Mouse (Mus musculus): ENCODE measurements around the gene Atg2b.
A peak's percentile ranks its signal among the peaks of the same experiment; 100 is the strongest.

Gene Atg2b

DNA sequence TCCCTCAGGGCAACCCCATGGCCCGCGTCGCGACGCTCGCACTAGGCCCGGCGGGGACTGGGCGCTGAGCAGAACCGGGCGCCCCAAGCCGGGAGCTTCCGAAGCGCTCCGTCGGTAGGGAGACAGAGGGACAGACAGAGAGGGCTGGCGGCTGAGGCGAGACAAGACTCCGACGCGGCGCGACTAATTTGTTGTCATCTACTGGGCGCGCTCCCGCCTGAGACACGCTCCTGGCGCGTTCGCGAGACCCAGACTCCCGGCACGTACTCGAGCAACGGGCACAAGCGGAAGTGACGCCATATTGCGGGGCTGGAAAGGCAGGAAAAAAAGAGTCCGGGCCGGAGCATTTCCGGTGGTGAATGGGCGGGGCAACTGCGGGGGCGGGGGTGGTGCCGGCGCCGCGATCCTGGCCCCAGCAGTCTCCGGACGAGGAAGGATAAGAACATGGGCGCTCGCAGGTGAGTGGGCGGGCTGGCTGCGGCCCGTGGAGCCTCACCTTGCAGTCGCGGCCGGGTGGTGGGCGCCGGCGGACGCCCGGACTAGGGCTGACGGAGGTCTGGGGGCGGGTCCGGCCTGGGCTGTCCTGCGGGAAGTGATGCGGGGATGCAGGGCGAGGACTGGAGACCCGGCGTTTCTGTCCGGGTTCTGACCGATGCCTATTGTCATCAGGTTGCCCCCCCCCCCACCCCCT is at the start of gene Atg2b:
TSS of gene Atg2b (minus strand) at position 211 of the 691 bp plus-strand sequence.
- peak; percentile 96 to 97 for DNase-seq (ENCODE audit: low spot score in 2 of 2)

- DNase-seq (ENCODE audit: low spot score in 2 of 2), result no peak
Measured at GRCm38 (mm10) chr12:105733370-105734159, 48.6 kb upstream of the Atg2b start.

GRCm38 (mm10) chr12:105730851-105731460 is 45.9 kb upstream of the Atg2b start:
- DNase-seq (ENCODE audit: low spot score in 2 of 2), result no peak

DNA sequence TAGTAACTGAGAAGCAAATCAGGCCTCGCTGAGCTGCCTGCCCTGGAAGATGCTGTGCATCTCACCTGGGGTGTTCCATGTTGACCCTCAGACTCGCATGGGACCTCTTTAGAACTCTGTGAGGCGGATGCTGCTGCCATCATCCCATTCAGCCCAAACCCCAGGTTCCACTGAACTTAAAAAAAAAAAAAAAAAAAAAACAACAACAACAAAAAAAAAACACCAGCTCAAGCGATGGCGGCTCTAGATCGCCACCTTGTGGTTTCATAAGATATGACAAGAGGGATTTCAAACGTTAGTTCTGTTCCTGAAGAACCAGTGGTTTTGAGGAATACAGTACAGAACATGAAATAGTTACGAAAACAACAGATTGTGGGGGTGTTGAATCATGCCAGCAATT is 43.0 kb upstream of the Atg2b start:
- DNase-seq (ENCODE audit: low spot score in 2 of 2), result peak in 1 of 2 experiments; percentile 38

GRCm38 (mm10) chr12:105727268-105727667 is 42.3 kb upstream of the Atg2b start:
- no peak for DNase-seq (ENCODE audit: low spot score in 2 of 2)

DNA sequence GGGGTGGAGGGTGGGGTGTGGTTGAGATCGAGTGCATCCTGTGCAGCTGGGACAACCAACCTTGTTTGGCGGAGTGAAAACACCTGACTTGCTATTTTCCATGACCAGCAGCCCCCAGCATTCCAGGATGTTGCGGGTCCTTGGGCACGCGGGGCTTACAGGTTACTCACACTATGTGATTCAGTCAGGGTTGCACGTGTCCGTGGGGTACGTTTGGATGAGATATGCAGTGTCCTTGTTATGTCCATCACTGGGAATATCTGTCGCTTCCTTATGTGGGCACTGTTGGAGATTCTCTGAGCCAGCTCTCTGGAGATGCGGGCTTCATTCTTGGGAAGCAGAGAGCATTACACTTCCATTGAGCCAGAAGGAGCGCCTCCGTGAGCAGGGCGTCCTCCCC is 40.7 kb upstream of the Atg2b start:
- DNase-seq (ENCODE audit: low spot score in 2 of 2), result no peak

DNA sequence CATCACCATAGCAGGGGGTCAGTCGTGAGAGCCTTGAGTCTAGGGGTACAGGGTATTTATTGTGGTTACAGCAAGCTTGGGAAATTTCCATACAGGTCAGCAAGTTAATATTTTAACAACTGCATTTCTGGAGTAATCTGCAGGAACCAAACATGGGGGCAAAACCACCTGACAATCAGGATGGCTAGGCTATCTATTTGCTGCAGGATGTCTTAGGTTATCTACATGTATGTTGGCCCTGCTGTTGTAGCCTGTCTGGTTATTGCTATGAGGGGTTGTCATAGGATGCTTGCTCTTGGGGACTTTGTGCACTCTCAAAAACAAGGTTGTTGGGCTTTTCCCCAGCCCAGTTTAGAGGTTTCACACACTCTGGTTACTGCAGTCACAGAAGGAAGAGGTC is 39.6 kb upstream of the Atg2b start:
- no peak for DNase-seq (ENCODE audit: low spot score in 2 of 2)

GRCm38 (mm10) chr12:105722657-105723056 is 37.6 kb upstream of the Atg2b start:
- peak in 1 of 2 experiments; percentile 26 for DNase-seq (ENCODE audit: low spot score in 2 of 2)

DNA sequence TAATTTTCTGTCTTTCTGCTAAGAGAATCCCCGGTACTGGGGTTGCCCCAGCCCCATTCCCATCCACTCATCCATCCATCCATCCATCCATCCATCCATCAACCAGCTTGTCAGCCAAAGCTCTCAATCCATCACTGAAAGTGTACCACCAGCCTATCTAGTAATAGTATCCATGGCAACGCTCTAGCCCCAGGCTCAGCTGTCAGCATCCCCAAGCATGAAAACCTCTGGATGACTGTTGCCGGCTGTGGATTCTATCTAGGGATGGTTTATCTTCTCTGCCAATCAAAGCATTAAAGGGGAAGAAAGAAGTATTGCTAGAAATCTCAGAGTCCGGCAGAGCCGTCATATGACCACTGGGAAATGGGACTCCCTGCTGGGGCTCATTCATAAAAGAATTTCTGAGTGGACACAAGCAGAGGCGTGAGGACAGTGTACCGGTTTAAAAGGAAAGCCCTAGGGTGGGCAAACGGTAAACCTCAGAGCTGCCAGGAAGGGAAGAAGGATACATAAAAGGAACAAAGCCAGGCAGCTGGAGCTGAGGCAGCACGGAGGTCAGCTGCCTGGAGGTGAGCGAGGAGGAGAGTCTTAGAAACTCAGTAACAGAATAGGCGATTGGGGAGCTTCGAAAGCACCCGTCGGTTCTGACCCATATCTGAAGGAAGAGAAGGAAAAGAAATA is 36.6 kb upstream of the Atg2b start:
- no peak for DNase-seq (ENCODE audit: low spot score in 2 of 2)

DNA sequence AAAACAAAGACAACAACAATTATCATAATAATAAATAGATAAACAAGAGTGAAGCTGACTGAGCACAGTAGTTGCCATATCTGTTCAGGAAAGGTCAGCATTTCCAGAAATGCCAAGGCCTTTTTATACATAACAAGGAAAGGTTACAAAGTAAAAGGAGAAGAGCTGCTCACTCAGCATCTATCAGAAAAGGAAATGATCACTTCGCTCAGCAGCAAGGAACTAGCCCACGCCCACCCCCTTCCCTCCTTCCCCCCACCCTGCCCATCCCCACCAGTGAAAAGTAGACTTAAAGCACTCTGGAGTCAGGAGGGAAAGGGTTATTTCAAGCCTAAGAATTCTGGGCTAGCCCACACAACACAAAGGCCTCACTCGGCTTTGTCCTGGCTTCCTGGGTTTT is 35.2 kb upstream of the Atg2b start:
- no peak for DNase-seq (ENCODE audit: low spot score in 2 of 2)

DNA sequence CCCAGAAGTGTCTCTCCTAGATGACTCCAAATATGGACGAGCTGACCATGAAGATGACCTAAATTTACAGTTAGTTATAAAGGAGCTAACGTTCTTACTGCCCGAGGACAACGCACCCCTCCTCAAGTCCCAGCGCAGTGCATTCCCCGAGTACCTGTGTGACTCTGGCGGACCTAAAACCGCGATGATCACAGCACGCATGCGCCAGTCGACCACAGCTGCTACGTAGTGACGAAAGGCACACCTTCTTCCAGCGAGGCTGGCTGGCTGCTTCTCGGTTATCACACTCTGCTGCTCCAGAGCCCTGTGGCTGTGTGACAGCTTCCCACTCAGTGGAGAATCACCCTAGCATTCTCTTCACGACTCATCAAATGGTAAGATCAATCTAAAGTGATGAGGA is 33.6 kb upstream of the Atg2b start:
- peak; percentile 58 to 59 for DNase-seq (ENCODE audit: low spot score in 2 of 2)

- no peak for DNase-seq (ENCODE audit: low spot score in 2 of 2)
Measured at GRCm38 (mm10) chr12:105705799-105706487, 20.9 kb upstream of the Atg2b start, which contains the start of gene Ak7. Ak7 (plus strand) TSS chr12:105705976.

DNA sequence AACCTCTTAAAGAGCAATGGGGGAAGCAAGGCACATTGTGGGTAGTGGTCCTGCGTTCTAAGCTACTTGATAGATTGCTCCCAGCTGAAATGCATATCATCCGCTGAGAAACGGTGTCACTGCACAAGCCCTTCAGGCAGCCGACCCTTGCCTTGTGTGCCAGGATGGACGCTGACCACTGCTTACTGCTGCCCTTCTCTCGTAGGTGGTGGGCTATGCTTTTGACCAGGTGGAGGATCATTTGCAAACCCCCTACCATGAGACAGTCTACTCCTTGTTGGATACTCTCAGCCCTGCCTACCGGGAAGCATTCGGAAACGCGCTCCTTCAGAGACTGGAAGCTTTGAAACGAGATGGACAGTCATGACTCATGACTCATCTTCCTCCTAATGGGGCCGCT is 15.4 kb upstream of the Atg2b start:
- no peak for DNase-seq (ENCODE audit: low spot score in 2 of 2)

DNA sequence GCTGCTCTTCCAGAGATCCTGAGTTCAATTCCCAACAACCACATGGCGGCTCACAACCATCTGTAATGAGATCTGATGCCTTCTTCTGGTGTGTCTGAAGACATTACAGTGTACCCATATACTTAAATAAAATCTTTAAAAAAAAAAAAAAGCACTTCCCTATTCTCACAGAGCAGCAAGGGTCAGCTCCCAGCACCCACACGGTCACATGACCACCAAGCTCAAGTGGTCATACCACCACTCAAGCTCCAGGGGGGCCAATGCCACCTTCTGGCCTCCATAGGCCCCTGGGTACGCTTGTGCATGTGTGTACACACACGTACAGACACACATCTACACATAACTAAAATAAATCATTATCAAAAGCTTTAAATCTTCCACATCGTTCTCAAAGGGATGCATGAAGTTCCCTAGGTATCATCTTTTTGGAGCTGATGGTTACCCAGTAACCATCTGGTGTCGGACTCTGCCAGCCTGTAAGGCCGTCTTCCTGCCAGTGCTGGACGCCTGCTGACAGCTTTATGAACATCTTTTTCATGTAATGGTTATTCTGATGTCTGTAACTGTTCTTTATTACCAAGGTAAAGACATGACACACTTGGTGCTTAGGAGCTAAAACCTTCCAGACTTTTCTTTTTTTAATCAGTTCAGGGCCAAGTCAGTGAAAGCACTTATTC is 12.2 kb upstream of the Atg2b start:
- DNase-seq (ENCODE audit: low spot score in 2 of 2), result no peak

DNA sequence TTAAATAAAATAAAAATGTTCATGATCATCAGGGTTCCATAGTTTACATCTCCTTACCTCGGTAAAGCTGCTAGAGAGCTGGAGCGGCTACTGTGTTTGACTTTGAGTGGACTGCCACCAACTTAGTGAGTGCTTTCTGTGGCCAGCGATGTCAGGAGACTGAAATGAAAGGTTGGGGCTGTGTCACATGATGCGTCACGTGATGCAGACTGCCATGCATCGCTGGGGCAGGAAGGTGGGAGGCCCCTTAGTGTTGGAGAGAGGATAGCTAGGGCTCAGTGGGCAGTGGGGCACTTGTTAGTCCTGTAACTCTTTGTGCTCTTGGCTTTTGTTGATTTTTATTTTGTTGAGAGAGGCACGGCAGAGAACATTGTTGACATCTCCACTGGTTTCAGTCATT is 10.8 kb upstream of the Atg2b start:
- no peak for DNase-seq (ENCODE audit: low spot score in 2 of 2)

- DNase-seq (ENCODE audit: low spot score in 2 of 2), result no peak
Measured at GRCm38 (mm10) chr12:105694021-105694420, 9.0 kb upstream of the Atg2b start.

GRCm38 (mm10) chr12:105689435-105689834 is 4.4 kb upstream of the Atg2b start:
- no peak for DNase-seq (ENCODE audit: low spot score in 2 of 2)

DNA sequence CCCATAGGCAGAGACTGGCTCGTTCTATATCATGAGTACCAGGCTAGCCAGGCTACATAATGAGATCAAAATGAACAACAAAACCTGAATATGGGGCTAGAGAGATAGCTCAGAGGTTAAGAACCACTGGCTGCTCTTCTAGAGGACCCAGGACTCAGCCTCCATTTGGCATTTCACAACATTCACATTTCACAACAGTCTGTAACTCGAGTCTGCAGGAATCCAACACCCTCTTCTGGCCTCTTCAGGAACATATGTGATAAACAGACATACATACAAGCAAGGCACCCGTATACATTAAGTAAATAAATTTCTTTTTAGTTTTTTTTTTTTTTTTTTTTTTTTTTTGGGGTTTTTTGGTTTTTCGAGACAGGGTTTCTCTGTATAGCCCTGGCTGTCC is 3.5 kb upstream of the Atg2b start:
- DNase-seq (ENCODE audit: low spot score in 2 of 2), result no peak

DNA sequence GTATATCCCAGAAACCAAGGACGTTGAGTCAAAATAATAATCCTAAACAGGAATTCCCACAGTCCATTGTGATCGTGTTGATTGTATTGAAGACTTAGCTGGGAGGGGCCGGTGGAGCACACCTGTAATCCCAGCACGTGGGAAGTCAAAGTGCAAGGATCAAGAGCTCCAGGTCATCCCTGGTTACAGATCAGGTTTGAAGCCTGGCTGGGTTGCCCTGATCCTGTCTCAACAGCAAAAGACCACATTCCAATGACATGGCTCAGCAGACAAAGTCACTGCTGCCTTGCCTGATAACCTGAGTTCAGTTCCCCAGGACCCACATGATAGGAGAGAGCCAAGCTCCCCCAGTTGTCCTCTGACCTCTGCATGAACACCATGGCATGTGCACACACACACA is 2.4 kb upstream of the Atg2b start:
- no peak for DNase-seq (ENCODE audit: low spot score in 2 of 2)

DNA sequence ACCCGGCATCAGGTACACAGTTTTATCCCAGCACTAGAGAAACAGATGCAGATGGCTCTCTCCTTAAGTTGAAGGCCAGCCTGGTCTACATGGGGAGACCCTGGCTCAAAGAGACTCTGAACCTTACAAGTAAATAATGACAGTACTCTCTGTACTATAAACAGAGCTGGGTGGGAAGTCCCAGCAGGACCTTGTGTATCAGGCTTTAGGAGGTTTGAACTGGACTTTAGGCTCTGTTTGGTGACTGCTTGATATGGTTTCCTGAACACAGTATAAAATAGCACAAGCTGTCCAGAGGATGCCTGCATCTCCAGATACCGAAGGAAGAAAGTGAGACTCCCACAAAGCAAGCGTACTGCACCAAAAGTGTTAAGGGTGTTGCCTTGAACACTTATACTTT is 1.8 kb upstream of the Atg2b start:
- DNase-seq (ENCODE audit: low spot score in 2 of 2), result no peak
